Mouse (Mus musculus): Measurements from ENCODE around the gene Pkn2. TPM values are rescaled to one million over a fixed set of nuclear protein-coding genes. Genes with fewer than 3 reads are reported as not detected.

Gene Pkn2
- total and polyA plus RNA-seq, 2 experiments from 2014 or later = 20.9 to 24.1 TPM

DNA sequence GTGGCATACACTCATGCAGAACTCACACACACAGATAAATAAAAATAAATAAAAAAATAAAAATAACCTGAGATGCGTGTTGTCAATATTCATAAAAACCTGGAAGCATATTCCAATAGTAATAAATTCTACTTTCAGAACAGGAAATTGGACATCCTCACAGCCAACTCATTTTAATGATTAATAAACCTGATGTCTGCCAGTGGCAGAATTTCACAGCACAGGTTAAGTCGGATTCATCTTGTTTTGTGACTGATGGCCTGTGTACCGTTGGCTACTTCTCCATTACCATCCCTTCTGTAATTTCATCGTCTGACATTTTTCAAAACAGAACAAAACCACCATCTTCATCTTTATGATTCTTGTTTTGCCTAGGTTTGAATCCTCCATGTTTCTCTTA, 35.4 kb upstream of the Pkn2 start:
- no peaks in the 10 kb centered on the region for H3K9me3 ChIP-seq (ENCODE audit: low read length)
- WGBS = 90% methylated on average over 4 of the region's 4 CpGs

DNA sequence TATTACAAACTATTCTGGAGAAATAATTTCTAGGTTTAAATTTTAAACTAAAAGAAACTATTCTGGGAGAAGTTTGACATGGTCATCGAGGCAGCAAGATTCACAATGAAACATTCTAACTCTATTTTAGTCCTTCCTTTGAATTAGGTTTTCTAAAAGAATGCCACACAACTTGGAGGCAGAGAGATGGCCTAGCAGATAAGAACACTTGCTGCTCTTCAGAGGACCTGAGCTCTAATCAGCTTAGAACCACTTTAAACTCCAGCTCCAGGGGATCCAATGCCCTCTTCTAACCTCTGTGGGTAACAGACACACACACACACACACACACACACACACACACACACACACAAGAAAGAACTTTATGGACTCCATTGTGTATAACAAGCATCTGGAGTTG, 31.5 kb upstream of the Pkn2 start:
- TF ChIP-seq CTCF (IDR thresholded peaks at IDR 0.05) = no peak
- Histone ChIP-seq H3K27ac (ENCODE audit: low read depth, low read length) (no peak overlapping the region), H3K9me3 (ENCODE audit: low read length) (no peaks in the 10 kb centered on the region), H3K4me3 (ENCODE audit: low read depth, low read length) (no peak overlapping the region), H3K4me2 (ENCODE audit: low read depth, low read length, poor library complexity, severe bottlenecking) (no peak overlapping the region), H3K9ac (replicated peaks; ENCODE audit: low read length, poor library complexity, severe bottlenecking) (no peak overlapping the region), H3K27me3 (ENCODE audit: insufficient read depth, low read length) (no peaks in the 10 kb centered on the region), H3K36me3 (ENCODE audit: insufficient read depth, low read length) (no peaks in the 10 kb centered on the region), H3K4me1 (ENCODE audit: insufficient read depth, low read length) (no peaks in the 10 kb centered on the region)
- DNase-seq (ENCODE audit: low spot score) (no peak), ATAC-seq (ENCODE audit: low FRiP score) (no peak)
- 80% methylated on average over 1 of the region's 1 CpGs for WGBS

More for the DNA sequence above, 35.4 kb upstream of the Pkn2 start:
- Histone ChIP-seq H3K27me3 (ENCODE audit: insufficient read depth, low read length) (no peaks in the 10 kb centered on the region), H3K36me3 (ENCODE audit: insufficient read depth, low read length) (no peaks in the 10 kb centered on the region), H3K4me2 (ENCODE audit: low read depth, low read length, poor library complexity, severe bottlenecking) (no peak overlapping the region), H3K27ac (ENCODE audit: low read depth, low read length) (no peak overlapping the region), H3K4me1 (ENCODE audit: insufficient read depth, low read length) (no peaks in the 10 kb centered on the region), H3K9ac (replicated peaks; ENCODE audit: low read length, poor library complexity, severe bottlenecking) (no peak overlapping the region), H3K4me3 (ENCODE audit: low read depth, low read length) (no peak overlapping the region)
- ATAC-seq (ENCODE audit: low FRiP score) (no peak), DNase-seq (ENCODE audit: low spot score) (no peak)
- TF ChIP-seq CTCF (IDR thresholded peaks at IDR 0.05) = no peak

DNA sequence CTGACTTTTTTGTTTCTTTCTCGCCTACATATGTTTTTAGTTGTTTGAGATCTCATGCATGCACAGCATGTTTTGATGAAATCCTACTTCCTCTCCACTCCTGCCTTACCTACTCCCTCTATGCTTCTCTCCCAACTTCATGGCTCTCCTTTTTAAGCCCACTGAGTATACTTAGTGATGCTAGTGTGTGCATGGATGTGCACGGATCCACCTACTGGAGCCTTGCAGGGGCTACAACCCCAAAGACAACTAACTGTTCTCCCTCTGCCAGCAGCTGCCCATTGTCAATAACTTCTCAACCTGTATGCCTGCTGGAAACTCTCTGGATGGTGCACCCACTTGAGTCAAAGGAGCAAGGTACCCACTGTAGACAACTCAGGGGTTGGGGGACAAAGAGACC, 17.9 kb upstream of the Pkn2 start:
- Histone ChIP-seq H3K9ac (replicated peaks; ENCODE audit: low read length, poor library complexity, severe bottlenecking) (no peak overlapping the region), H3K4me1 (ENCODE audit: insufficient read depth, low read length) (no peaks in the 10 kb centered on the region), H3K4me2 (ENCODE audit: low read depth, low read length, poor library complexity, severe bottlenecking) (no peak overlapping the region), H3K9me3 (ENCODE audit: low read length) (no peaks in the 10 kb centered on the region), H3K27ac (ENCODE audit: low read depth, low read length) (no peak overlapping the region), H3K36me3 (ENCODE audit: insufficient read depth, low read length) (no peaks in the 10 kb centered on the region), H3K27me3 (ENCODE audit: insufficient read depth, low read length) (no peaks in the 10 kb centered on the region), H3K4me3 (ENCODE audit: low read depth, low read length) (no peak overlapping the region)
- WGBS = 87% methylated on average over 2 of the region's 2 CpGs
- no peak for DNase-seq (ENCODE audit: low spot score)
- no peak for ATAC-seq (ENCODE audit: low FRiP score)
- no peak for TF ChIP-seq CTCF (IDR thresholded peaks at IDR 0.05)

DNA sequence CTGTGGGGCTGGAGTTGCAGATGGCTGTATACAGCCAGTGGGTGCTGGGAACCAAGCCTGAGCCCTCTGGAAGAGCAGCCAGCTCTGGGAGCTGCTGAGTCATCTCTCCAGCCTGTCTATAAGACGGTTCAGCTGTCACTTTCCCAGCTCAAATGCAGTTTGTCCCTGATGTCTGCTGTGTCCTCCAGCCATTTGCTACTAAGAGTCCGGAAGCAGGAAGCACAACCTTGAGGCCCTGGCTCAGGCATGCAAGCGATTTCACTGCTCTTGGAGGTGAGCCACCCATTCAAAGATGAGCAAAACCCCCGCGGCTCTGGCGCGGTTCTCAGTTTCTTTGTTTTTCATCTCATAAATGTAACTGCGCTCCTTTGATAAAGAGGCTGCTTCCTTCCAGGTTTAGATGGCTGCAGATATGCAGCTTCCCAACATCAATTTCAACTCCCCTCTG, 17.2 kb upstream of the Pkn2 start:
- Histone ChIP-seq H3K9me3 (ENCODE audit: low read length) (no peaks in the 10 kb centered on the region), H3K27ac (ENCODE audit: low read depth, low read length) (no peak overlapping the region), H3K4me3 (ENCODE audit: low read depth, low read length) (no peak overlapping the region), H3K4me1 (ENCODE audit: insufficient read depth, low read length) (no peaks in the 10 kb centered on the region), H3K9ac (replicated peaks; ENCODE audit: low read length, poor library complexity, severe bottlenecking) (no peak overlapping the region), H3K27me3 (ENCODE audit: insufficient read depth, low read length) (no peaks in the 10 kb centered on the region), H3K36me3 (ENCODE audit: insufficient read depth, low read length) (no peaks in the 10 kb centered on the region), H3K4me2 (ENCODE audit: low read depth, low read length, poor library complexity, severe bottlenecking) (no peak overlapping the region)
- WGBS = 86% methylated on average over 8 of the region's 8 CpGs
- DNase-seq (ENCODE audit: low spot score) (no peak), ATAC-seq (ENCODE audit: low FRiP score) (no peak)
- TF ChIP-seq CTCF (IDR thresholded peaks at IDR 0.05) = no peak

DNA sequence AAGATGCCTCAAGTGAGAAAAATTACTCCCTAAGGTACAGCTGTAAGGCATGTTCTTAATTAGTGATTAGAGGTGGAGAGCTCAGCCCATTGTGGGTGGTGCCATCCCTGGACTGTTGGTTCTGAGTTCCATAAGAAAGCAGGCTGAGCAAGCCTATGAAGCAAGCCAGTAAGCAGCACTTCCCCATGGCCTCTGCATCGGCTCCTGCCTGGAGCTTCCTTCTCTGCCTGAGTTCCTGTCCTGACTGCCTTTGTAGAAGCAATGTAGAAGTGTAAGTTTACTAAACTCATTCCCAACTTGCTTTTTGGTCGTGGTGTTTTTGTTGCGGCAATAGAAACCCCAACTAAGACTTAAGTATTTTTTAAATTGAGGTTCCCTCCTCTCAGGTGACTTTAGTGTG, 8.6 kb upstream of the Pkn2 start:
- Histone ChIP-seq H3K4me3 (ENCODE audit: low read depth, low read length) (no peak overlapping the region), H3K9ac (replicated peaks; ENCODE audit: low read length, poor library complexity, severe bottlenecking) (no peak overlapping the region), H3K27me3 (ENCODE audit: insufficient read depth, low read length) (no peaks in the 10 kb centered on the region), H3K4me2 (ENCODE audit: low read depth, low read length, poor library complexity, severe bottlenecking) (no peak overlapping the region), H3K36me3 (ENCODE audit: insufficient read depth, low read length) (no peaks in the 10 kb centered on the region), H3K4me1 (ENCODE audit: insufficient read depth, low read length) (no peaks in the 10 kb centered on the region), H3K9me3 (ENCODE audit: low read length) (no peaks in the 10 kb centered on the region), H3K27ac (ENCODE audit: low read depth, low read length) (no peak overlapping the region)
- DNase-seq (ENCODE audit: low spot score) = no peak
- no peak for ATAC-seq (ENCODE audit: low FRiP score)
- no peak for TF ChIP-seq CTCF (IDR thresholded peaks at IDR 0.05)
- WGBS = 81% methylated on average over 3 of the region's 3 CpGs

DNA sequence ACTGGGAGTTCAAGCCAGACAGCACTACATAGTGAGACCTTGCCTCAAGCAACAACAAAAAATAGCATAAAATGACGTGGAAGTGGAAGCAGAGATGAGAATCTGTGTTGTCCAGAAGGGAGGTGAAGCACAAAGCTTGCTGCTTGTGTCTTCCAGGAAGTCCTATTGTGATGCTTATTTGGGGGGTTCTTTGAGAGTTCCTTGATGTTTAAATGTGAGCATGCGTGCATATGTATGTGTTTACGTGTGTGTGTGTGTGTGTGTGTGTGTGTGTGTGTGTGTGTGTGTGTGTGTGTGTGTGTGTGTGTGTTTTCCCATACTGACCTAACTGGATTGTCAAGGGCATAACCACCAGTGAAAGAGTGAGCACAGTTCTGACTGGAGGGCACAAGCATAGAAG, 5.2 kb upstream of the Pkn2 start:
- Histone ChIP-seq H3K27me3 (ENCODE audit: insufficient read depth, low read length) (no peaks in the 10 kb centered on the region), H3K4me1 (ENCODE audit: insufficient read depth, low read length) (no peaks in the 10 kb centered on the region), H3K4me2 (ENCODE audit: low read depth, low read length, poor library complexity, severe bottlenecking) (no peak overlapping the region), H3K9me3 (ENCODE audit: low read length) (no peaks in the 10 kb centered on the region), H3K4me3 (ENCODE audit: low read depth, low read length) (no peak overlapping the region), H3K27ac (ENCODE audit: low read depth, low read length) (no peak overlapping the region), H3K36me3 (ENCODE audit: insufficient read depth, low read length) (no peaks in the 10 kb centered on the region), H3K9ac (replicated peaks; ENCODE audit: low read length, poor library complexity, severe bottlenecking) (no peak overlapping the region)
- no peak for TF ChIP-seq CTCF (IDR thresholded peaks at IDR 0.05)
- WGBS = 79% methylated on average over 3 of the region's 3 CpGs
- ATAC-seq (ENCODE audit: low FRiP score) (no peak), DNase-seq (ENCODE audit: low spot score) (no peak)

Measured in midbrain, postnatal 0 days (tissue).